Mouse (Mus musculus): Measurements from ENCODE around the gene Abr. TPM values are rescaled to one million over a fixed set of nuclear protein-coding genes. Genes with fewer than 3 reads are reported as not detected.

Abr gene
- 32.3 and 35.0 TPM in 2 replicates for polyA plus RNA-seq (2015; fragmentation: Nextera tagmentation; extraction: Ambion mirVana)

DNA sequence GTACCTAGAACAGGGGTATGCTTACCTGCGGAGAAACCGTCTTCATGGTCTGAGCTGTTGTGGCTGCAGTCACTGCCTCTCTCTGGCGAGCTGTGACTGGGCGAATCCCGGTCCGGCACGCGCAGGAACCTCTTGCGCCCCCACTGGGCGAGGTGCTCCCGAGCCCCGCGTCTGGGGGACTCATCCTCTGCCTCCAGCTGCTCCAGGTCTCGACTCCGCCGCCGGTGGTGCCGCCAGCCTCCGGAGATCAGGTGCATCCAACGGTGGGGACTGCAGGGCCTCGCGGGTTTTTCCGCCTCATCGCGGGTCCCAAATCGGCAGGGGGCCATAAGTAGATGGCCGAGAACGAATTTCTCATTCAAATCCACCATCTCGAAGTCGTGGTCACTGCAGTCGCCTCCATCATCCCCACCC lies at the start of gene Abr:
Abr (minus strand) TSS at position 163 of the 414 bp plus-strand sequence.
- WGBS = under 1% methylated on average over 31 of the region's 31 CpGs
- peak within 1 kb of the TSS; percentile 66 for H3K4me3 ChIP-seq (ENCODE audit: low read depth, low read length)
- no peak for ATAC-seq
- no peaks in the 10 kb centered on the region for H3K9me3 ChIP-seq (ENCODE audit: control insufficient read depth)
- peaks cover 6% of the 10 kb centered on the region; the same call in 1 of the 2 replicates for H3K27me3 ChIP-seq (replicated peaks; ENCODE audit: control insufficient read depth, insufficient read depth, low read length)
- peak within 1 kb of the TSS; percentile 54 for H3K9ac ChIP-seq (ENCODE audit: low read depth, low read length)
- peak within 1 kb of the TSS; percentile 60 for H3K27ac ChIP-seq (ENCODE audit: low read depth, low read length)
- peak; percentile 65 for TF ChIP-seq CTCF (IDR thresholded peaks at IDR 0.05; ENCODE audit: low read depth)
- H3K4me2 ChIP-seq (replicated peaks; ENCODE audit: low read depth) = peak within 1 kb of the TSS; percentile 88
- H3K36me3 ChIP-seq (ENCODE audit: control insufficient read depth, insufficient read depth) = no peaks in the 10 kb centered on the region
- H3K4me1 ChIP-seq (replicated peaks; ENCODE audit: control insufficient read depth, insufficient read depth, low read length) = no peaks in the 10 kb centered on the region; the same call in 1 of the 2 replicates

DNA sequence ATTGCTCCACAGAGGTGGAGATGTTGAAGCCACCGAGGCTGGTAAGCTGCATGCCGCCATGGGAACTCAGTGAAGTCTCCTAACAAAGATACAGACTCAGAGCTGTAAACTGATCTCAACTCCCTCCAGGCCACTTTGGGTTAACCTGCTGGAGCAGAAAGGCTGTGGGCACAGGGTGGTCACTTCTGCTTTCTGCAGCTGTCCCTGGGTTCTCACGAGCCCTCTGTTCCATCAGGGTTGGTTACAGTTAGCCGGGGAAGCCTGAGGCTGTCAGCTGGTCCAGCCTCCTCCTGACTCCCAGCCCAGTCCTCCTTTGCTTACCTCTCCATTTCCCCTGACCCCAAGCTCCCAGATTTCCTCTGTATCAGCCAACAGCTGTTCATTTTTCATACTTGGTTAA lies 45.7 kb upstream of the Abr start:
- Histone ChIP-seq H3K36me3 (ENCODE audit: control insufficient read depth, insufficient read depth) (no peaks in the 10 kb centered on the region), H3K4me1 (replicated peaks; ENCODE audit: control insufficient read depth, insufficient read depth, low read length) (no peaks in the 10 kb centered on the region), H3K4me3 (ENCODE audit: low read depth, low read length) (no peak overlapping the region), H3K9ac (ENCODE audit: low read depth, low read length) (no peak overlapping the region), H3K27ac (ENCODE audit: low read depth, low read length) (no peak overlapping the region), H3K27me3 (replicated peaks; ENCODE audit: control insufficient read depth, insufficient read depth, low read length) (peaks cover 48% of the 10 kb centered on the region), H3K4me2 (replicated peaks; ENCODE audit: low read depth) (no peak overlapping the region), H3K9me3 (ENCODE audit: control insufficient read depth) (no peaks in the 10 kb centered on the region)
- ATAC-seq = no peak
- no peak for TF ChIP-seq CTCF (IDR thresholded peaks at IDR 0.05; ENCODE audit: low read depth)
- 41% methylated on average over 4 of the region's 4 CpGs for whole genome bisulfite sequencing

DNA sequence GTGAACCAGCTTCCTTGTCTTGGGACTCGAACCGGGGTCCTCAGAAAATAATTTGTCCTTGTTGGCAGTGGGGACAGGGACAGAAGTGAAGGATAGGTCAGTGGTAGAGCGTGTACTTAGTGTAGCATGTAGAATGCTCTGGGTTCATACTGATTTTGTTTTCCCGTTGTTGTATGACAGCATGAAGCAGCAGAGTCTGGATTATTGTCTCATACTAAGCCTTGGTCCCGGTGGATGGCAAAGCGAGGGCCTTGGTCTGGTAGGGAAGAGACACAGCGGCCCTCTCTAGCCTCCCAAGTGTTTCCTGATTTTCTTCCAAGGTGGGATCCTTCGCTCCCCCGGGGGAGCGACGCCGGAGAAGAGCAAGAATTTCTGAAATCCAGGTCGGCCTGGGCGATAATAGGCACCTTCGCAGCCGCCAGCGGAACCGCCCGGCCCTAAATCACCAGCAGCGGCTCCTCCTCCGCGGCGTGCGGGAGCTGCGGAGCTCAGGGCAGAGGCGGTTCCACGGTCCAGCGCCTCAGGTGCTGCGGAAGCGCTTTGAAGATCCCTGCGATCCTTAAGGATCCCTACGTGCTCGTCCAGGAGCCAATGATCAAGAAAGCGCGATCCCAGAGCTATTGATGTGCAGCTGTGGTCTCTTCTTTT lies 44.0 kb upstream of the Abr start:
- peaks cover 31% of the 10 kb centered on the region for H3K27me3 ChIP-seq (replicated peaks; ENCODE audit: control insufficient read depth, insufficient read depth, low read length)
- H3K9ac ChIP-seq (ENCODE audit: low read depth, low read length) = no peak overlapping the region
- WGBS = 11% methylated on average over 35 of the region's 35 CpGs
- H3K4me2 ChIP-seq (replicated peaks; ENCODE audit: low read depth) = peak overlapping the region; percentile 66
- no peaks in the 10 kb centered on the region for H3K4me1 ChIP-seq (replicated peaks; ENCODE audit: control insufficient read depth, insufficient read depth, low read length)
- H3K9me3 ChIP-seq (ENCODE audit: control insufficient read depth) = no peaks in the 10 kb centered on the region
- no peak for TF ChIP-seq CTCF (IDR thresholded peaks at IDR 0.05; ENCODE audit: low read depth)
- peak overlapping the region; percentile 38 for H3K4me3 ChIP-seq (ENCODE audit: low read depth, low read length)
- H3K36me3 ChIP-seq (ENCODE audit: control insufficient read depth, insufficient read depth) = no peaks in the 10 kb centered on the region
- no peak overlapping the region for H3K27ac ChIP-seq (ENCODE audit: low read depth, low read length)
- ATAC-seq = no peak

DNA sequence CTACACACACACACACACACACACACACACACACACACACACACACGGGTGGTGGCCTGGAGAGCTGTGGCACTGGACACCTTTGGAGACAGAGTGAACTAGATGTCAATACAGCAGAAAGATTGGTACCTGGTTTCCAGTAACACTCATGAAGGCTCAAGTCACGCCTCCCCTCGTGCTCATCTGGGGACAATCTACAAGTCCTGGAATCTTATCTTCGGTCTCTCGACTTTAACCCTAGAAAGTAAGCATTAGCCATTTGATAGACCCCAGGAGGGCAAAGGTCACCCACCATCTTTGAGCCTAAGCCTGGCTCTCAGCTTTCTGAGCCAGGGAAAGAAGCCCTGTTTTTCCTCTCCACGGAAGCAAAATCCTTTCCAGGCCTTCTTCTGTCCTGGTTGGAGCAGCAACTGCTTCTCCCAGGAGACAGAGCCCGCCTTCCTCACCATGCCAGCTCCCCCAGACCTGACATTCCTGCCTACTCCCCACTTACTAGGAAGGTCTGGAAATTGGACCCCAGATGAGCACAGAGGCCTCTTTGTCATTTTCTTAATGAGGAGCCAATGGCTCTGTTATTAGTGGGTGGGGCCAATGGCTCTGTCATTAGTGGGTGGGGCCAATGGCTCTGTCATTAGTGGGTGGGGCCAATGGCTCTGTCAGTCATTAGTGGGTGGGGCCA lies 39.8 kb upstream of the Abr start:
- Histone ChIP-seq H3K4me2 (replicated peaks; ENCODE audit: low read depth) (peak overlapping the region; percentile 50; the same call in 1 of the 2 replicates), H3K27ac (ENCODE audit: low read depth, low read length) (peak overlapping the region; percentile 80), H3K9me3 (ENCODE audit: control insufficient read depth) (no peaks in the 10 kb centered on the region), H3K4me3 (ENCODE audit: low read depth, low read length) (no peak overlapping the region), H3K9ac (ENCODE audit: low read depth, low read length) (no peak overlapping the region), H3K27me3 (replicated peaks; ENCODE audit: control insufficient read depth, insufficient read depth, low read length) (peaks cover 19% of the 10 kb centered on the region), H3K36me3 (ENCODE audit: control insufficient read depth, insufficient read depth) (no peaks in the 10 kb centered on the region), H3K4me1 (replicated peaks; ENCODE audit: control insufficient read depth, insufficient read depth, low read length) (no peaks in the 10 kb centered on the region)
- 24% methylated on average over 7 of the region's 7 CpGs for WGBS
- peak; percentile 63 for ATAC-seq
- TF ChIP-seq CTCF (IDR thresholded peaks at IDR 0.05; ENCODE audit: low read depth) = no peak

DNA sequence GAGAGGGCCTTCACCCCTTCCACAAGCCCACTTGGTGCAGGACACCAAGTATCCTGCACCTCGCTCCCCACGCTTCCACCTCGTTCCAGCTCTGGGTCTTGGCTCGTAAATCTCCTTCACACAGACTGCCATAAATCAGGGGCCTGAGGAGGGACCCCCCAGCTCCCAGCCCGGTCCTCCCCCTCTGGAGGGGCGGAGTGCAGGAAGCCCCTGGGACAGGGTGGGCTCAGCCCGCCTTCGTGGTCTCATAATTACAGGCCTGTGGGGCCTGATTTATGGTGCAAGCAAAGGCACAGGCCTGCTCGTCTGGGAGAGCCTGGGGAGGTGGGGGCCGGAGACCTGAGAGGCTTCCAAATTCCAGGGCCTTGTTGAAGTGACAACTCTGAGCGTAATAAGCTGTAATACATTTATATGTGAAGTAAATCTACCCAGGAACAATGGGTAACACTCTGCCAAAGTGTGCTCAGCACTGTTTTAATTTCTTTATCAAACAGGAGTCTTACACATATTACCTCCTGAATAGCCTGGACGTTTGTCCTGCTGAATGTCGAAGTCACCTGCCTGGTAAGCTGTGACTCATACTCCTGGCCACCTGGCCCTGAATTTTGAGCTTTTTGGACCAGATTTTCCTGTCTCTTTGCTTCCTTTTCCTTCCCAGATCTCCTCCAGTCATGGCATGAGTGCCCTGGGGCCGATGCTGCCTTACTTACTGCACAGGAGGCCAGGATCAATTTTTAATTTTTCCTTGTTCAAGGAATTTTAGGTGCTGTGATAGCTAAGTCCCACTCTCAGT lies 37.2 kb upstream of the Abr start:
- Histone ChIP-seq H3K4me3 (ENCODE audit: low read depth, low read length) (no peak overlapping the region), H3K9me3 (ENCODE audit: control insufficient read depth) (no peaks in the 10 kb centered on the region), H3K9ac (ENCODE audit: low read depth, low read length) (no peak overlapping the region), H3K27me3 (replicated peaks; ENCODE audit: control insufficient read depth, insufficient read depth, low read length) (0 out of 2 replicates have a peak, but pooled peaks cover 4% of the 10 kb centered on the region), H3K36me3 (ENCODE audit: control insufficient read depth, insufficient read depth) (no peaks in the 10 kb centered on the region), H3K27ac (ENCODE audit: low read depth, low read length) (no peak overlapping the region), H3K4me2 (replicated peaks; ENCODE audit: low read depth) (no peak overlapping the region), H3K4me1 (replicated peaks; ENCODE audit: control insufficient read depth, insufficient read depth, low read length) (no peaks in the 10 kb centered on the region)
- no peak for TF ChIP-seq CTCF (IDR thresholded peaks at IDR 0.05; ENCODE audit: low read depth)
- no peak for ATAC-seq
- WGBS = 47% methylated on average over 14 of the region's 14 CpGs

DNA sequence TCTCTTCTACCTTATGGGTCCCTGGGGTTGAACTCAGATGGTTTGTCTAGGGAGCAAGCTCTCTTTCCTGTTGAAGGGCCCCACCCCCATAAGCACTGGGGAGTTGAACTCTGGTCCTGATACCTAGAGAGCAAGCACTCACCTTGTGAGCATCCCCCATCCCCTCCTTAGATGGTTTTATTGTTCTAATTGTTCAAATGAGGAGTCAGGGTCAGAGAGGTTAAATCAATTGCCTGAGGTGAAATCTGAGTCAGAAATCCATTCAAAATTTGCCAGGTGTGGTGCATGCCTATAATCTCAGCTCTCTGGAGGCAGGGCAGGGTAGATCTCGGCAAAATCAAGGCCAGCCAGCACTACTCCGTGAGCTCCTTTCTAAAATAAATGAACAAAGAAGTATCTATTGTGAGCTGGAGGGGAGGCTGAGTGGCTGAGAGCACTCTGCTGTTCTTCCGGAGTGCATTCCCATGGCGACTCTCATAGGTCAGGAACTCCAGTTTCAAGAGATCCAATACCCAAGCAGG lies 35.4 kb upstream of the Abr start:
- H3K4me3 ChIP-seq (ENCODE audit: low read depth, low read length) = no peak overlapping the region
- ATAC-seq = no peak
- H3K9ac ChIP-seq (ENCODE audit: low read depth, low read length) = no peak overlapping the region

More for the DNA sequence above, 35.4 kb upstream of the Abr start:
- Histone ChIP-seq H3K4me2 (replicated peaks; ENCODE audit: low read depth) (no peak overlapping the region), H3K9me3 (ENCODE audit: control insufficient read depth) (no peaks in the 10 kb centered on the region), H3K27me3 (replicated peaks; ENCODE audit: control insufficient read depth, insufficient read depth, low read length) (no peaks in the 10 kb centered on the region), H3K36me3 (ENCODE audit: control insufficient read depth, insufficient read depth) (no peaks in the 10 kb centered on the region), H3K27ac (ENCODE audit: low read depth, low read length) (no peak overlapping the region), H3K4me1 (replicated peaks; ENCODE audit: control insufficient read depth, insufficient read depth, low read length) (no peaks in the 10 kb centered on the region)
- WGBS = 45% methylated on average over 4 of the region's 4 CpGs
- TF ChIP-seq CTCF (IDR thresholded peaks at IDR 0.05; ENCODE audit: low read depth) = no peak
